Mouse (Mus musculus) lung, postnatal 4 days (tissue): ENCODE results near the gene Lrrc4c.

Source experiments
- DNase-seq, 2 experiments: peaks; one replicate each; pipeline ENCODE4 v3.0.0; 2021

The Lrrc4c gene

GRCm38 (mm10) chr2:97652711-97653110, 1334.7 kb downstream of the Lrrc4c start:
- DNase-seq = no peak
